Mouse (Mus musculus) heart, adult 8-10 months (tissue): Measurements from ENCODE around the gene Rpl18. TPM values are rescaled to one million over a fixed set of nuclear protein-coding genes. Genes with fewer than 3 reads are reported as not detected.
A peak's percentile ranks its signal among the peaks of the same experiment; 100 is the strongest.

Source experiments
- DNase-seq: peaks from one replicate; pipeline ENCODE4 v3.0.0; 2022; ENCODE audit warnings: low spot score
- total RNA-seq, 4 experiments: library from RNA; stranded (reverse); gene quantifications; 2 replicates each; pipeline ENCODE4 v1.2.4; 2022

Gene Rpl18
- total RNA-seq, 4 experiments from 2014 or later = 552 to 697 (median 598) TPM

DNA sequence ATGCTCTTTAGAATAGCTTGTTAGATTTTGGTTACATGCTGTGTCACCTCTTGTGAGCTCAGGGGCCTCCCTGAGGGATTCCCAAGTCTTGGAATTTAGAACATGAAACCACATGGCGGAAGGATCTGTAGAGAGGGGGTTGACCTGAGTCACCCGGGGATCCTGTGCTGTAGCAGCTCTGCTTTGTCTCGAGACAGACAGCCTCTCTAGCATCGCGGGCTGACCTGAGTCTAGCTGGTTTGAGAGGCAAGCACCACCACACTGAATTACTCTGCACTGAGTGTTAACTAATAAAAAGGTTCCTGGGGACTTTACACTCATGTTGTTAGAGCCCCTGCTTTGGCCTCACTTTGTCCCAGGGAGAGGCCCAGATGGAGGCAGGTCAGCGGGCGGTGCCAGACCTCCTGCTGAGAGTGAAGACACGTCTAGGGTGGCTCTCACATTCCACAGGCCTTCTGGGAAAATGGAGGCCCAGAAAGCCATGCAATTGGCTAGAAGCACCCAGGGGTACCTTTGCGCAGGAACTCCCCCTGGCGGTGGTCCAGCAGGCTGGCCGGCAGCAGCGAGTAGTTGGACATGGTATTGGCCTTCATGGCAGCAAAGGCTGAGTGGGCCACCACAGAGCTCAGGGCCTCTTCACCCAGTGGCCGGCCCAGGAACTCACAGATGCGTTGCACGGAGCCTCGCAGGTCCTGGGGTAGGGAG is 15.6 kb downstream of the Rpl18 start:
- DNase-seq = no peak

DNA sequence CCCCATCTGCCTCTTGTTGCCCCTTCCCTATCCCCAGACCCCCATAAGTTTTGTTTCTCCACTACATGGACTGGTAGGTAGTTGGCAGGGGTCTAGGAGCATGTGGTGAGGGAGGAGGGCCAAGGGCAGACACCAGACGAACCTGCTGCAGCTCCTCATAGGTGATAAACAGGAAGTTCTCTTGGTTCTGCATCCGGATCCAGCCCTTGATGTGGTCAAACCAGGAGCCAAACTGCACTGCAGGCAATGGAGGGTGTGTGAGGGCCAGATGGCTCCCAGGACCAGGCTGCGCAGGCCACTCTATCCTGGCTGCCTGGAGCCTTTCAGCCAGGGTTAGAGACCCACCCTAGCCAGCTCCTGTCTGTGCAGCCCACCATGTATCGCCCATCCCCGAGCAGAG is 18.2 kb downstream of the Rpl18 start:
- no peak for DNase-seq

DNA sequence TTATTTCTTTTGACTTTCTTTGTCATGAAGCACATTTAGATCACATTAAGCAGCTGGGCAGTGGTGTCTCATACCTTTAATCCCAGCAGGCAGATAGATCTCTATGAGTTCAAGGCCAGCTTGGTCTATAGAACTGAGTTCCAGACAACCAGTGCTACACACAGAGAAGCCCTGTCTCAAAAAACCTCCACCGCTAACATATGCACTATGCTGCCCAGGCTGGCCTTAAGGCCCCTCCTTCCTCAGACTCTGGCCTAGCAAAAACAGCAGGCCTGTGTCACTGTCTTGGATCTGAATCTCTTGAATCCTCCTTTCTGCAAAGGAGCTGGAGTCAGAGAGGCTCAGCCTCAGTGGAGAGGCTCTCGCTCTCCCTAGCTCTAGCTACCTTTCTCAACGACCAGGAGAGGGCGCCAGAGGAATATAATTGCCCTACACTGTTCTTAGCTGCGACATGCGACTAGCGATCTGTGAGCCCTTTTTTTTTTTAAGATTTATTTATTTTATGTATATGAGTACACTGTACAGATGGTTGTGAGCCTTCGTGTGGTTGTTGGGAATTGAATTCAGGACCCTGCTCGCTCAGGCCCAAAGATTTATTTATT is 24.0 kb downstream of the Rpl18 start:
- DNase-seq = peak; percentile 73

DNA sequence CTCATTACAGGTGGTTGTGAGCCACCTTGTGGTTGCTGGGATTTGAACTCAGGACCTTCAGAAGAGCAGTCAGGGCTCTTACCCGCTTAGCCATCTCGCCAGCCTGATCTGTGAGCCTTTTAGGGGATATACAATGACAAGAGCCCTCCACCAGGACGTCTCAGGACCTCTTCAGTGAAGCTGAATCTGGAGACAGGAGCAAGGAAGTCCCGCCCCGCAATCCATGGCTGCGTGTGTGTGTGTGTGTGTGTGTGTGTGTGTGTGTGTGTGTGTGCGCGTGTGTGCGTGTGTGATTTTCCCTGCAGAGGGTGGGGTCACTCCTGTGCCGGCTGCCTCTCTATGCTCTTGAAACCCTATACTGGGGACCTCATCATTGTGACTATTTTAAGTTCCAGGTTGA is 24.6 kb downstream of the Rpl18 start:
- no peak for DNase-seq

DNA sequence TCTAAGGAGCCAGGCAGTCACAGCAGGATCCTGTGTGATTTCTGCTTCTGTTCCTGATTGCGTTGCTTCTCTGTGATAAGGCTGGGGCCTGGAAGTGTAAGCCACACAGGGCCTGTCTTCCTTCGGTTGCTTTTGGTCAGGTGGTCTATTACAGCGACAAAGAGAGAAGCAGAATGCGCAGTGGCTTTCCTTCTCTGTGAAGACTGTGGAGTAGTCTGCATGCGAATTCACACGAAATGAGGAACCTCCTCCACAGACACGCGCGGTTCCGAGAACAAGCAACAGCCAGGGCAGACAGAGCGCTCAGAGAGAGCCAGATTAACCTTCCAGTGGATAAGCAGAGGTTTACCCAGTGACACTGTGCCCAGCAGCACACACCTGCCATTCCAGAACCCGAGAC is 26.1 kb downstream of the Rpl18 start:
- no peak for DNase-seq

DNA sequence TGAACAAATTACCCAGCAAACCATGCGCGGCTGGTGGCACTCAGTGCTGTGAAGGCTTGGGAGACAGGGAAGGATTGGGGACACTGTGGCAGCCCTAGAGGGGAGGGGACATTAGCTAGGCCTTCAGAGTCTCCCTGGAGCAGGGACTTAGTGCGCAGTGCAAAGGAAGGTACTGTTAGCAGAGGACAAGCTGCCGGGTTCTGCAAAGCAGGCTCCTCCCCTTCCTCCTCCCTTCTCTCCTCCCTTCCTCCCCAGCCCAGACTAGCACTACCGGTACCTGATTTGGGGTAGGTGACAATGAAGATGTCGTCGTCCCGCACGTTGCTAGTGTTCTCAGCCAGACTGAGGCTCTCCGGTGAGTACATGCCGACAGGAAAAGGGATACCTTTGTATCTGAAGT is 26.5 kb downstream of the Rpl18 start:
- DNase-seq = no peak

DNA sequence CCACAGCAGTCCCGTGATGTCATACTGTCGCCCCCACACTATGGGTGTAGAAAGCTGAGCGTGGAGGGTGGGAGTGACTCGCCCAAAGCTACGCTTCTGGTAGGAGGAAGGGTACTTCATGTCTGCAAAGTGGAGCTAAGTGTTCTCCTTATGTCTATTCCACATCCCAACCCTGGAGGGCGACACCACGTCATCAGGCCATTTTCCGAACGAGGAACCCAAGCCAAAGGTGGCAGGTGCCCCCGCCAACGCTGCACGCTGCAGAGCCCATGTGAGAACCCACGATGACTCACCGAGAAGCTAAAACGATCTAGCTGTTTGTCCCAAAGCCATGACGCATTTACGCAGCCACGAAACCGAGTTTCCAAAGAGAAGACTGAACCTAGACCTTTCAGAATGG is 27.1 kb downstream of the Rpl18 start:
- DNase-seq = no peak

DNA sequence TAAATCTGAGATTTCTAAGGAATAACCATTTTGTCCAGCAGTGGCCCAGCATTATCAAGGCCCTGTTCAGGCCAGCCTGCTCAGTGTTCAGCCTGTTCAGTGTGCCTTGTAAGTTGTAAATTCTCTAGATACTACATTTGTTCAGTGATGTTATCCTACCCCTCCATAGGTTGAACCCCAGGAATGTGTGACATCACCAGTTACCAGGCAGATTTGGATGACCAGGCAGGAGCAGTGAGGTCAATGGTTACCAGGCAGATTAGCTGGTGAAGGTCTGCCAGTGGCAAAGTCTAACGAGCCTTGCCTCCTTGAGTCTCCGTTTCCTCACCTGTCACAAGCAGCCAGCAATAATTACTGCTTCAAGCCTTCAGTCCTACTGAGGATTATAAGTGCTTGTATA is 29.1 kb downstream of the Rpl18 start:
- DNase-seq = peak; percentile 41

DNA sequence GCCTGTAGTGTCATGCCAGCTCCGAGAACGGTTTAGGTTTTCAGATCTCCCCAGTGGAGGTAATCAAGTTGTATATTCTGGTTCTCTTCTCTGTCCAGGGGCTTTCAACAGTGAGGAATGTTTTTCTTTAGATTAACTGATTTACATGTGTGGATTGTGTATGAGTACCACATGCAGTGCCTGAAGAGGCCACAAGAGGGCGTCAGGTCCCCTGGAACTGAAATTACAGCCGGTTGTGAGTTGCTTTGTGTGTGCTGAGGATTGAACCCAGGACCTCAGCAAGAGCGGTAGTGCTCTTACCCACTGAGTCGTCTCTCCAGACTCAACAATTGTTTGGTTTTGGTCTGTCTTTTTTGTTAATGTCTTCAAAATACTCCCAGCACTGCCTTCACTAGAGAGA is 31.3 kb downstream of the Rpl18 start:
- no peak for DNase-seq

DNA sequence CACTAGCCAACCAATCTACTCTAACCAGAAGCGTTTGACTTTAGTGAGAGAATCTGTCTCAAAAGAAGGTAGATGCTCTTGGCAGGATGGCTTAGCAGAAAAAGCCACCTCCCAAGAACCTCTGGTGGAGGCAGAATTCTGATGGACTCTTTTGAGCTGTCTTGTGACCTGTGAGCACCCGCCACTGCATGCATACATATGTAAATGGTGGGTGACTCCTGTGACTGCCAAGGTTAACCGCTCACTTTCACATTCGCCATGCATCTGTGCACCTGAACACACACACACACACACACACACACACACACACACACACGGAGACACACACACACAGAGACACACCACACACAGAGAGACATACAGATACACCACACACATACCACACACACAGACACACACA is 32.2 kb downstream of the Rpl18 start:
- DNase-seq = no peak

DNA sequence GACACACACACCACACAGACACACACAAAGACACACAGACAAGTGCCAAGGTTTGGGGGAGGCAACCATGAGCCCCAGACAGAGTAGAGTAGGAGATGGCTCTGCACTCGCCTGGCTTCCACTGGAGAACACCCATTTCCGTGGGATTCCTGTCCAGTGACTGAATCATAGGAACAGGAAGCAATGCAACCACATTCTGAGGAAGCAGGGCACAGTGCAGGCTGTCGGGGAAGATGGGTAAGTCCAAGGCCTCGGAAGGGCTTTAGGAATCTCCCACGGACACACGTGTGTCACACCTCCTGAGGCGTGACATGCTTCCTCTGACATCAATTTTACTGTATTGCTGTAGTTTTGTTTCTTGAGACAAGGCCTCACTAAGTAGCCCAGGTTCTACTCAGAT is 32.9 kb downstream of the Rpl18 start:
- no peak for DNase-seq

DNA sequence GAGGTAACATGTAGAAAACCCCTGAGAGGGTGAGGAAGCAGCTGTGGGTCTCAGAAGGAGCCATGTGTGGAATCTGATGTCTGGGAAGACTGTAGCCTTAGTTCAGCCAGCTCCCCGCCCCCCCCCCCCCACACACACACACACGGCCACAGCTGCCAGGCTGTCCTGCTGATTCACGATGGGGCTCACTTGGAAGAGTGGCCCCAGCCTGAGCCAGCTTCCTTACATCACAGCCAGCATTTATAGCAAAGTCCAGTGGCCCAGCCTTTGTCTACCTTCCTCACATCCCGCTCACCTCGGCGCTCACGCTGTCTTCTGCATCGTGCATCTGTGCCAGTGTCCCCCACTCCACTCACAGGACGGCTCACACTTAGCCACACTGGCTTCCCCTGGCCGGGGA is 34.1 kb downstream of the Rpl18 start:
- DNase-seq = no peak

DNA sequence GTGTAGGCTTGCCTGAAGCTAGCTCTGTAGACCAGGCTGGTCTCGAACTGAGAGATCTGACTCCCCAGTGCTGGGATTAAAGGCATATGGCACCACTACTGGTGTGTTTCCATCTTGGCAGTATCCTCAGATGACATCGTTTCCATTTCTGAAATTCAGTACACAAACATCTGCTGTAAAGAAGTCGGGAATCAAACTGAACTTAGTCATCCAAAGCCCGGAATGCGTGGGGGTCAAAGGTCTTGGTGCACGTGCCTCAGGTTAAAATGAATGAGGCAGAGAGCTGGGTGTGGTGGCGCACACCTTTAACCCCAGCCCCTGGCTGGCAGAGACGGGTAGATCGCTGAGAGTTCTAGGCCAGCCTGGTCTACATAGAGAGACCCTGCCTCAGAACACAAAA is 34.9 kb downstream of the Rpl18 start:
- DNase-seq = no peak

DNA sequence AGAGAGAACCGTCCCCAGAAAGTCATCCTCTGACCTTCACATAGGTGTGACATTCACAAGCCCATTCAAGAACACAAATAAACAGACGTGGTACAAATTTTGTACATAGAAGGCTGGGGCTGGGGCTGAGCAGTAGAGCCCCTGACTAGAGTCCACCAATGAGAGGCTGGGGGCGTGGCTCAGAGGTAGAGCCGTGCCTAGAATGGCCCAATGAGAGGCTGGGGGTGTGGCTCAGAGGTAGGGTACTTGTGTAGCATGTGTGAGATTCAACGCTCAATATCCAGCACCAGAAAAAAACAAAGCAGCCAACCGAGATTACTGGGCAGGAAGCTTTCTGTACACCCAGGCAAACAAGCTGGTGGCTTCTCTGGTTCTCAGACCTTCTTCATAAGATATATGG is 40.4 kb downstream of the Rpl18 start:
- DNase-seq = no peak

DNA sequence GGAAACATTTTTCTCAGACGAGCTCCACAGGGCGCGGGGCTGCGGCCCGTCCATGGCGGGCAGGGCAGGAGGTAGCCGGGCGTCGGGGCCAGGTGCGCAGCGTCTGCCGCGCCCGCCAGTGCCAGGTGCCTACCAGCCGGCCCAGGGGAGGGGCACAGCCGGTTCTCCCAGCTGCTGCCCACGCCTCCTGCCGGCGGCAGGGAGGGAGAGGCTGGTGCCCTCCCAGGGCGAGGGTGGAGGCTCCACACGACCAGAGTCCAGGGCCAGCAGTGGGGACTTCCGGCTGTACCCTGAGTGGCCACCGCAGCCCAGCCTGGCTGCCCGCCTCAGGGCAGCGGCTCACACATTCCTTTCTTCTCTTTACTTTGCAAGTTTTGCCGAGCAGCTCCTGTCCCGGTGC is 44.1 kb downstream of the Rpl18 start:
- no peak for DNase-seq

DNA sequence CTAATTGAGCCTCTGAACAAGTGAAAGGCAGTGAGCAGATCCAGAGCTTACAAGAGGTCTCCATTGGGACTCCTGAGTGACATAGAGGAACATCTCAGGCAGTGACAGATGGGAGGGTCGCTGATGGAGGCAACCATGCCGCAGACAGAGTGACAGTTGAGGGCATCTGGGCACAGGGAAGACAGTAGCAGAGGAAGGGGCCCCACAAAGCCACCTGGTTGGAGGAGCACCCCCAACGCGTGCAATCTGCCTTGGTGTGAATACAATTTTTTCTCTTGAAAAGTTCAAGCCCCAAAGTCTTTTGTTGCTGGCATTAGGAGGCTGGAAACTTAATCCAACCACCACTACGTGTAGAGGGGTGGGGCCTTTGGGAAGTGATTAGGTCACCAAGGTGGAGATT is 44.9 kb downstream of the Rpl18 start:
- no peak for DNase-seq

DNA sequence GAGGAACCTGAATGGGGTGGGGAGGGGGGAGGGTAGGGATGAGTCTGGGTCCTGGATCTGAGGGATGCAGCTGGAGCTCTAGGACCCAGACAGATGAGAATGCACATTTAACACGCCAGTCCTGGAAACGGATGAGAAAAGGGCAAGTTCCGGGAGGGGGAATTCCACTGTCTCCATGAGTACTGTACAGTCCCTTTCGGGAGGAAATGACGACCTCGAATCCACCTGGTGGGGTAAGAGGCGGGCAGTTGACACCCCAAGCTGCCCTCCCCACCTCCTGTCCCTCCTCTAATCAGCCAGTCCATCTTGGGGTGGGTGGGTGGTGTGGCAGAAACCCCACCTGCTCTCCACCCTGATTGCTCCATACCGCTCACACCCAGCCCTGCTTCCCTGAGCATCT is 50.7 kb downstream of the Rpl18 start:
- DNase-seq = no peak

DNA sequence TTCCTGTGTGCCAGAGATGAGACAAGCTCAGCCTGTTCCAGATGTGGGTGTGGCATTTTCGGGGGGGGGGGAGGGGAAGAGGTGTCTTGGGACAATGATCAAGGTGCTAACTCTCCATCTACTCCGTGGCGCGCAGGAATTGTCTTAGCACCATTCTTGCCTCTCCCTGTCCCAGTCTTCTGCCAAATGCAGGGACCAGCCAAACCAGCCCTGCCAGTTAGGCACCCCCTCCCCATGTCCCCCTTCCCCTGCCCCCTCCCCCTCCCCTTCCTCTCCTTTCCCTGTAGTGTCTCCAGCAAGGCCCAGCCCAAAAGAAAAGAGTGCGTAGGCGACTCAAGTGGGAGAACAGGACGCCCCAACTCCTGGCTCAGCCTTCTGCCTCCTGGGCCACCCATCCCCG is 51.5 kb downstream of the Rpl18 start:
- DNase-seq = no peak

DNA sequence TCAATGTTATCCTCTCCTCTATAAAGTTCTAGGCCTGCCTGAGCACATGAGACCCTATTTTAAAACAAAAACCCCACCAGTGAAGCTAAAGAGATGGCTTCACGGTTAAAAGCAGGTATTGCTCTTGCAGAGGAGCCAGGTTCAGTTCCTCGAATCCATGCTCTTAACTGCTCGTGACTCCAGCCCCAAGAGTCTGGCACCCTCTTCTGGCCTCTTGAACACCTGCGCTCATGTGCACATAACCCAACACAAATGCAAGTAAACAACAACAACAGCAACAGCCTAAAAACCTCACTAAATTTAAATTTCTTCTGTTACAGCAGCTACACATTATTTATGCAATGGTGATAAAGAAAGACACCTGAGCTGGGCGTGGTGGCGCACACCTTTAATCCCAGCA is 52.2 kb downstream of the Rpl18 start:
- no peak for DNase-seq

Other genes with a start within 250 kb of the Rpl18 start
- gene Bax, start 248.6 kb upstream of the Rpl18 start, total RNA-seq = 10 to 100 TPM; 24.3 to 26.9 (median 26.2) TPM
- gene Tulp2, start 233.6 kb upstream of the Rpl18 start, total RNA-seq = not detected
- 1 to 10 TPM; 3.8 to 8.5 (median 7.6) TPM for gene Gm45808, start 228.6 kb upstream of the Rpl18 start, total RNA-seq
- gene Dhdh, start 226.7 kb upstream of the Rpl18 start, total RNA-seq = 10 to 100 TPM; 10.2 to 12.8 (median 11.5) TPM
- 100 to 1,000 TPM; 130 to 149 (median 139) TPM for gene Nucb1, start 205.1 kb upstream of the Rpl18 start, total RNA-seq
- 10 to 100 TPM; 21.9 to 31.6 (median 28.0) TPM for gene Ppp1r15a, start 189.2 kb upstream of the Rpl18 start, total RNA-seq
- gene Plekha4, start 189.1 kb upstream of the Rpl18 start, total RNA-seq = 1 to 10 TPM; 2.6 to 4.2 (median 3.0) TPM
- 1 to 10 TPM in 3 of 4 experiments, under 1 TPM in 1; 0.40 to 2.0 (median 1.1) TPM for gene Hsd17b14, start 160.6 kb upstream of the Rpl18 start, total RNA-seq
- gene Bcat2, start 145.3 kb upstream of the Rpl18 start, total RNA-seq = 100 to 1,000 TPM; 295 to 316 (median 308) TPM
- gene Fgf21, start 100.0 kb upstream of the Rpl18 start, total RNA-seq = not detected
- not detected for gene Fut1, start 98.2 kb upstream of the Rpl18 start, total RNA-seq
- gene Izumo1, start 93.6 kb upstream of the Rpl18 start, total RNA-seq = under 1 TPM; 0.20 to 0.53 (median 0.35) TPM
- 10 to 100 TPM; 17.8 to 27.2 (median 26.2) TPM for gene Rasip1, start 88.0 kb upstream of the Rpl18 start, total RNA-seq
- gene Mamstr, start 75.5 kb upstream of the Rpl18 start, total RNA-seq = 1 to 10 TPM; 2.0 to 5.9 (median 5.1) TPM
- gene Fut2, start 49.1 kb upstream of the Rpl18 start, total RNA-seq = 1 to 10 TPM in 1 of 4 experiments, under 1 TPM in 3; 0.19 to 1.5 (median 0.58) TPM
- gene Ntn5, start 31.4 kb upstream of the Rpl18 start, total RNA-seq = under 1 TPM in 2 of 4 experiments, not detected in 2; 0.22 to 0.25 TPM
- gene Sec1, start 21.1 kb upstream of the Rpl18 start, total RNA-seq = under 1 TPM in 3 of 4 experiments, not detected in 1; 0.16 to 0.25 (median 0.23) TPM
- 1 to 10 TPM; 5.5 to 8.7 (median 8.1) TPM for gene Car11, start 15.6 kb upstream of the Rpl18 start, total RNA-seq
- gene Dbp, start 10.4 kb upstream of the Rpl18 start, total RNA-seq = 100 to 1,000 TPM in 3 of 4 experiments, 10 to 100 TPM in 1; 72.2 to 183 (median 152) TPM
- 10 to 100 TPM; 15.3 to 19.3 (median 18.4) TPM for gene Sphk2, start 2.5 kb downstream of the Rpl18 start, total RNA-seq
- gene Fam83e, start 5.8 kb downstream of the Rpl18 start, total RNA-seq = under 1 TPM; 0.19 to 0.55 (median 0.44) TPM
- not detected for gene Spaca4, start 10.4 kb downstream of the Rpl18 start, total RNA-seq
- under 1 TPM in 1 of 4 experiments, not detected in 3; 0.22 TPM for gene Lmtk3, start 68.3 kb downstream of the Rpl18 start, total RNA-seq
- gene Sult2b1, start 69.2 kb downstream of the Rpl18 start, total RNA-seq = not detected
- gene Cyth2, start 99.1 kb downstream of the Rpl18 start, total RNA-seq = 10 to 100 TPM; 54.0 to 65.5 (median 62.1) TPM
- gene Kcnj14, start 109.3 kb downstream of the Rpl18 start, total RNA-seq = 1 to 10 TPM in 3 of 4 experiments, under 1 TPM in 1; 0.87 to 6.1 (median 3.1) TPM
- 10 to 100 TPM; 10.2 to 16.0 (median 13.6) TPM for gene Grwd1, start 115.5 kb downstream of the Rpl18 start, total RNA-seq
- gene Kdelr1, start 157.3 kb downstream of the Rpl18 start, total RNA-seq = 100 to 1,000 TPM; 115 to 134 (median 127) TPM
- 1 to 10 TPM; 1.1 to 2.2 (median 1.3) TPM for gene Grin2d, start 162.9 kb downstream of the Rpl18 start, total RNA-seq
- gene Syngr4, start 181.3 kb downstream of the Rpl18 start, total RNA-seq = not detected
- gene Tmem143, start 181.5 kb downstream of the Rpl18 start, total RNA-seq = 100 to 1,000 TPM; 115 to 143 (median 126) TPM
- 10 to 100 TPM; 17.3 to 24.6 (median 22.3) TPM for gene Emp3, start 205.9 kb downstream of the Rpl18 start, total RNA-seq
- gene Ccdc114, start 208.6 kb downstream of the Rpl18 start, total RNA-seq = 1 to 10 TPM in 3 of 4 experiments, under 1 TPM in 1; 0.66 to 1.4 (median 1.2) TPM